Mouse (Mus musculus) cortical plate, adult 2 months (tissue): Measurements from ENCODE around the gene Etl4.

Experiments
- CTCF ChIP-seq: fragments of 200-500 bp; IDR thresholded peaks from 2 replicates; pipeline ENCODE4 v1.5.1; 2011; ENCODE audit warnings: mild to moderate bottlenecking, control low read depth, low read length; ENCODE audit not compliant: insufficient read depth; ENCODE audit errors: extremely low read depth
- POLR2A ChIP-seq: fragments of 200-500 bp; IDR thresholded peaks from 2 replicates; pipeline ENCODE4 v1.6.1; 2011; ENCODE audit warnings: mild to moderate bottlenecking, low read length, control low read depth; ENCODE audit not compliant: insufficient read depth; ENCODE audit errors: extremely low read depth

GRCm38 (mm10) chr2:20727752-20728438, 818.3 kb downstream of the Etl4 start:
- TF ChIP-seq CTCF (no peak), POLR2A (no peak)
